Mouse (Mus musculus): Measurements from ENCODE around the gene Fam49a. TPM values are rescaled to one million over a fixed set of nuclear protein-coding genes. Genes with fewer than 3 reads are reported as not detected.

Gene Fam49a
- polyA plus RNA-seq, 1 experiment = 10.1 TPM

- H3K4me1 ChIP-seq (ENCODE audit: control insufficient read depth, insufficient read depth, low read length) = no peaks in the 10 kb centered on the region
- no peak overlapping the region for H3K4me3 ChIP-seq (ENCODE audit: low read depth, low read length)
- H3K9me3 ChIP-seq (replicated peaks; ENCODE audit: control insufficient read depth, insufficient read depth, low read length, poor library complexity, severe bottlenecking) = peaks cover 10% of the 10 kb centered on the region
- H3K36me3 ChIP-seq (ENCODE audit: control insufficient read depth, insufficient read depth, low read length, poor library complexity, severe bottlenecking) = no peaks in the 10 kb centered on the region
- no peak overlapping the region for H3K27ac ChIP-seq (ENCODE audit: insufficient read depth, low read length)
- H3K9ac ChIP-seq (ENCODE audit: low read depth, poor library complexity, severe bottlenecking) = no peak overlapping the region
- no peak for TF ChIP-seq POLR2A (IDR thresholded peaks at IDR 0.05; ENCODE audit: insufficient read depth, low read length)
- no peak for TF ChIP-seq EP300 (IDR thresholded peaks at IDR 0.05; ENCODE audit: insufficient read depth, low read depth, low read length)
- TF ChIP-seq CTCF (IDR thresholded peaks at IDR 0.05; ENCODE audit: low read depth, low read length) = no peak
- H3K27me3 ChIP-seq (ENCODE audit: control insufficient read depth, insufficient read depth, low read length, poor library complexity, severe bottlenecking) = no peaks in the 10 kb centered on the region
Observed at GRCm38 (mm10) chr12:12389271-12389670, 127.3 kb downstream of the Fam49a start.

GRCm38 (mm10) chr12:12396224-12396623 lies 134.3 kb downstream of the Fam49a start:
- H3K27ac ChIP-seq (ENCODE audit: insufficient read depth, low read length) = no peak overlapping the region
- no peaks in the 10 kb centered on the region for H3K27me3 ChIP-seq (ENCODE audit: control insufficient read depth, insufficient read depth, low read length, poor library complexity, severe bottlenecking)
- no peaks in the 10 kb centered on the region for H3K9me3 ChIP-seq (replicated peaks; ENCODE audit: control insufficient read depth, insufficient read depth, low read length, poor library complexity, severe bottlenecking)
- no peaks in the 10 kb centered on the region for H3K4me1 ChIP-seq (ENCODE audit: control insufficient read depth, insufficient read depth, low read length)
- H3K4me3 ChIP-seq (ENCODE audit: low read depth, low read length) = no peak overlapping the region
- no peak overlapping the region for H3K9ac ChIP-seq (ENCODE audit: low read depth, poor library complexity, severe bottlenecking)
- TF ChIP-seq POLR2A (IDR thresholded peaks at IDR 0.05; ENCODE audit: insufficient read depth, low read length) (no peak), CTCF (IDR thresholded peaks at IDR 0.05; ENCODE audit: low read depth, low read length) (peak; percentile 20)
- H3K36me3 ChIP-seq (ENCODE audit: control insufficient read depth, insufficient read depth, low read length, poor library complexity, severe bottlenecking) = no peaks in the 10 kb centered on the region

GRCm38 (mm10) chr12:12401051-12401465 lies 139.1 kb downstream of the Fam49a start:
- Histone ChIP-seq H3K27ac (ENCODE audit: insufficient read depth, low read length) (no peak overlapping the region), H3K9me3 (replicated peaks; ENCODE audit: control insufficient read depth, insufficient read depth, low read length, poor library complexity, severe bottlenecking) (no peaks in the 10 kb centered on the region), H3K4me3 (ENCODE audit: low read depth, low read length) (no peak overlapping the region), H3K27me3 (ENCODE audit: control insufficient read depth, insufficient read depth, low read length, poor library complexity, severe bottlenecking) (no peaks in the 10 kb centered on the region), H3K4me1 (ENCODE audit: control insufficient read depth, insufficient read depth, low read length) (no peaks in the 10 kb centered on the region), H3K9ac (ENCODE audit: low read depth, poor library complexity, severe bottlenecking) (no peak overlapping the region), H3K36me3 (ENCODE audit: control insufficient read depth, insufficient read depth, low read length, poor library complexity, severe bottlenecking) (no peaks in the 10 kb centered on the region)
- TF ChIP-seq CTCF (IDR thresholded peaks at IDR 0.05; ENCODE audit: low read depth, low read length) (peak; percentile 67), EP300 (IDR thresholded peaks at IDR 0.05; ENCODE audit: insufficient read depth, low read depth, low read length) (no peak)

- no peaks in the 10 kb centered on the region for H3K4me1 ChIP-seq (ENCODE audit: control insufficient read depth, insufficient read depth, low read length)
- no peak overlapping the region for H3K9ac ChIP-seq (ENCODE audit: low read depth, poor library complexity, severe bottlenecking)
- H3K27ac ChIP-seq (ENCODE audit: insufficient read depth, low read length) = no peak overlapping the region
- H3K36me3 ChIP-seq (ENCODE audit: control insufficient read depth, insufficient read depth, low read length, poor library complexity, severe bottlenecking) = no peaks in the 10 kb centered on the region
- TF ChIP-seq CTCF (IDR thresholded peaks at IDR 0.05; ENCODE audit: low read depth, low read length) (no peak), POLR2A (IDR thresholded peaks at IDR 0.05; ENCODE audit: insufficient read depth, low read length) (no peak), EP300 (IDR thresholded peaks at IDR 0.05; ENCODE audit: insufficient read depth, low read depth, low read length) (no peak)
- H3K27me3 ChIP-seq (ENCODE audit: control insufficient read depth, insufficient read depth, low read length, poor library complexity, severe bottlenecking) = no peaks in the 10 kb centered on the region
- no peak overlapping the region for H3K4me3 ChIP-seq (ENCODE audit: low read depth, low read length)
- H3K9me3 ChIP-seq (replicated peaks; ENCODE audit: control insufficient read depth, insufficient read depth, low read length, poor library complexity, severe bottlenecking) = no peaks in the 10 kb centered on the region
Observed at GRCm38 (mm10) chr12:12401504-12401903, 139.6 kb downstream of the Fam49a start.

DNA sequence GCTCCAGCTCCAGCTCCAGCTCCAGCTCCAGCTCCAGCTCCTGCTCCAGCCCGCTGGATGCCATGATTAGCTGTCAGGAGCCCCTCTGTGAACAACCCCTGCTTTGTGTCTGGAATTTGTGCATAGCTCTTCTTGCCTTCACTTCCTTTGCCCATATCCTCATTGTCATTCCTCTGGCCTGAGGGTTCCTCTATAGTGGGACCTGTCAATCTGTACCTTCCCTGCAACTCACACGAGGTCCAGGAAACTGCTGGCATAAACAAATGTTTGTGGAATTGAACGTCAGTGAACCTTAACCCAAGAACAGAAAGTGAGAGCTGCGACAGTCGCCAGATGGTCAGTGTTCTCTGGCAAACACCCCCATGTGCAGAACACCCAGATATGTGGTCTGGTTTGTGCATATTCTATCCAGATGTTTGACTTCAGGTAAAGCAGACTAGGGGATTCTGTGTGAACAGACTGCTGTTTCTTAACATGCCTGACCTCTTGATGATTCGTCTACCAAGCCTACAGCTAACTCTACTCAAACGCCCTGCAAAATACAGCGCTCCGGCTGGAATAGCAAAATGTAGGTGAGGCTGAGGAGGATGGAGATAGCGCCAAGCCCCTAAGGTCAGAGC lies 143.7 kb downstream of the Fam49a start:
- Histone ChIP-seq H3K27ac (ENCODE audit: insufficient read depth, low read length) (no peak overlapping the region), H3K4me1 (ENCODE audit: control insufficient read depth, insufficient read depth, low read length) (no peaks in the 10 kb centered on the region), H3K36me3 (ENCODE audit: control insufficient read depth, insufficient read depth, low read length, poor library complexity, severe bottlenecking) (no peaks in the 10 kb centered on the region), H3K4me3 (ENCODE audit: low read depth, low read length) (no peak overlapping the region), H3K9ac (ENCODE audit: low read depth, poor library complexity, severe bottlenecking) (no peak overlapping the region), H3K27me3 (ENCODE audit: control insufficient read depth, insufficient read depth, low read length, poor library complexity, severe bottlenecking) (no peaks in the 10 kb centered on the region), H3K9me3 (replicated peaks; ENCODE audit: control insufficient read depth, insufficient read depth, low read length, poor library complexity, severe bottlenecking) (no peaks in the 10 kb centered on the region)
- TF ChIP-seq EP300 (IDR thresholded peaks at IDR 0.05; ENCODE audit: insufficient read depth, low read depth, low read length) = no peak
- no peak for TF ChIP-seq POLR2A (IDR thresholded peaks at IDR 0.05; ENCODE audit: insufficient read depth, low read length)

DNA sequence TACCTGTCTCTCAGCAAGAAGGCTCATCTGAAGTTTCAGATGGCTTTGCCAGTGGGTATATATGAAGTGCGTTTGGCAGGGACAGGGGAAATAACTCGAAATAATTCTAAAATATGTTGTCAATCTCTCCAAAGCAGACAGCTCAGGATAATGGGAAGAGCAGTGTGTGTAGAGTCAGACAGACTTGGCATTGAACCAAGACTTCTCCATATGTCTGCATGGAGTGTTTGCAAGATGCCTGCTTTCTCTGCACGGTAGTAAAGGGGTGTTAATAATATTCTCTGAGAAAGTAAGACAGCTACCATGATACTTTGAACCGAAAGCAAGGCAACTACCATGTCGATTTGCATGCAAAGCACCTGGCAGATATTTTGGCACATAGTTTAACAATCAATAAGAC lies 147.1 kb downstream of the Fam49a start:
- no peak overlapping the region for H3K27ac ChIP-seq (ENCODE audit: insufficient read depth, low read length)
- H3K9me3 ChIP-seq (replicated peaks; ENCODE audit: control insufficient read depth, insufficient read depth, low read length, poor library complexity, severe bottlenecking) = no peaks in the 10 kb centered on the region
- H3K4me1 ChIP-seq (ENCODE audit: control insufficient read depth, insufficient read depth, low read length) = no peaks in the 10 kb centered on the region
- no peak overlapping the region for H3K9ac ChIP-seq (ENCODE audit: low read depth, poor library complexity, severe bottlenecking)
- no peaks in the 10 kb centered on the region for H3K27me3 ChIP-seq (ENCODE audit: control insufficient read depth, insufficient read depth, low read length, poor library complexity, severe bottlenecking)
- no peaks in the 10 kb centered on the region for H3K36me3 ChIP-seq (ENCODE audit: control insufficient read depth, insufficient read depth, low read length, poor library complexity, severe bottlenecking)
- TF ChIP-seq CTCF (IDR thresholded peaks at IDR 0.05; ENCODE audit: low read depth, low read length) = no peak
- no peak for TF ChIP-seq POLR2A (IDR thresholded peaks at IDR 0.05; ENCODE audit: insufficient read depth, low read length)
- H3K4me3 ChIP-seq (ENCODE audit: low read depth, low read length) = no peak overlapping the region

Measured in ES-Bruce4 (cell line).